Mouse (Mus musculus) midbrain, embryonic 13.5 days (tissue): ENCODE results near the gene Nupr1. TPM values are rescaled to one million over a fixed set of nuclear protein-coding genes. Genes with fewer than 3 reads are reported as not detected.
A peak's percentile ranks its signal among the peaks of the same experiment; 100 is the strongest.

ENCODE experiments used
- ATAC-seq: fragments of 200-750 bp; cut with Nextera tagmentation; 2 replicates; pipeline ENCODE4 v1.8.0; 2017; ENCODE audit warnings: mild to moderate bottlenecking, moderate TSS enrichment, moderate library complexity
- H3K27ac ChIP-seq: fragments of 300-500 bp; sonication (generic); 2 replicates; pipeline ENCODE4 v1.5.1; 2015; ENCODE audit warnings: inconsistent platforms, mild to moderate bottlenecking, moderate library complexity
- H3K27me3 ChIP-seq: fragments of 300-500 bp; sonication (generic); 2 replicates; pipeline ENCODE4 v1.6.1; 2015; ENCODE audit warnings: mild to moderate bottlenecking, inconsistent platforms
- H3K36me3 ChIP-seq: fragments of 300-500 bp; sonication (generic); 2 replicates; pipeline ENCODE4 v1.6.1; 2015; ENCODE audit warnings: mild to moderate bottlenecking, inconsistent platforms
- H3K4me1 ChIP-seq: fragments of 300-500 bp; sonication (generic); replicated peaks from 2 replicates; pipeline ENCODE4 v1.6.1; 2015; ENCODE audit warnings: inconsistent platforms
- H3K4me2 ChIP-seq: fragments of 300-500 bp; sonication (generic); replicated peaks from 2 replicates; pipeline ENCODE4 v1.6.1; 2015; ENCODE audit warnings: moderate library complexity, mild to moderate bottlenecking, inconsistent platforms
- H3K4me3 ChIP-seq: fragments of 300-500 bp; sonication (generic); replicated peaks from 2 replicates; pipeline ENCODE4 v1.5.1; 2015; ENCODE audit warnings: mild to moderate bottlenecking, inconsistent platforms
- H3K9ac ChIP-seq: fragments of 300-500 bp; sonication (generic); replicated peaks from 2 replicates; pipeline ENCODE4 v1.6.1; 2015; ENCODE audit warnings: mild to moderate bottlenecking, inconsistent platforms
- H3K9me3 ChIP-seq: fragments of 300-500 bp; sonication (generic); 2 replicates; pipeline ENCODE4 v1.6.1; 2016; ENCODE audit warnings: mild to moderate bottlenecking, inconsistent platforms
- WGBS: fragments of 180-500 bp; shearing (Covaris S2); methylation state at CpG from one replicate; pipeline ENCODE4 v1.1.7; 2015; 5-methylcytosine and 5-hydroxymethylcytosine counted together
- microRNA-seq: library from miRNA; unstranded; fragments of <30 nt; microRNA quantifications from one replicate; pipeline ENCODE4, GENCODE M21; 2016
- polyA plus RNA-seq: library from polyadenylated mRNA; unstranded; fragments of >200 nt; fragmentation: Nextera tagmentation; extraction: Ambion mirVana; gene quantifications from 2 replicates; pipeline ENCODE4 v1.2.1, GENCODE M21; 2015

Nupr1 gene
- polyA plus RNA-seq, 1 experiment from 2014 or later, result 7.6 TPM

- Histone ChIP-seq H3K4me3 (no peak within 1 kb of the TSS), H3K4me1 (peaks cover 20% of the 10 kb centered on the region), H3K27ac (no peak within 1 kb of the TSS), H3K36me3 (0 out of 2 replicates have a peak, but pooled peaks cover under 1% of the 10 kb centered on the region), H3K9ac (no peak within 1 kb of the TSS), H3K4me2 (no peak within 1 kb of the TSS), H3K9me3 (no peaks in the 10 kb centered on the region), H3K27me3 (peaks cover 24% of the 10 kb centered on the region)
- no peak for ATAC-seq
- 81% methylated on average over 6 of the region's 6 CpGs for WGBS
These were observed 44.9 kb downstream of the Nupr1 start, which contains the start of gene Cln3 for GRCm38 (mm10) chr7:126585717-126586116. Cln3 (minus strand) TSS chr7:126585817.

- Histone ChIP-seq H3K27me3 (peaks cover 24% of the 10 kb centered on the region), H3K36me3 (peaks cover 3% of the 10 kb centered on the region; the same call in 1 of the 2 replicates), H3K4me3 (peak within 1 kb of the TSS; percentile 58), H3K9ac (no peak within 1 kb of the TSS), H3K9me3 (no peaks in the 10 kb centered on the region), H3K4me1 (peaks cover 20% of the 10 kb centered on the region), H3K4me2 (peak within 1 kb of the TSS; percentile 88), H3K27ac (no peak within 1 kb of the TSS)
- WGBS, result 83% methylated on average over 8 of the region's 8 CpGs
- ATAC-seq, result no peak
These were observed 46.1 kb downstream of the Nupr1 start, which contains the start of gene Apobr for GRCm38 (mm10) chr7:126584506-126584977. Apobr (plus strand) TSS chr7:126584942.

- ATAC-seq, result no peak
- WGBS, result 60% methylated on average over 6 of the region's 6 CpGs
These were observed 46.9 kb downstream of the Nupr1 start for GRCm38 (mm10) chr7:126583761-126584160.

GRCm38 (mm10) chr7:126583251-126583709 is 47.4 kb downstream of the Nupr1 start:
- H3K36me3 ChIP-seq, result peaks cover 9% of the 10 kb centered on the region
- peaks cover 24% of the 10 kb centered on the region for H3K27me3 ChIP-seq
- H3K27ac ChIP-seq, result peak overlapping the region; percentile 88
- H3K4me3 ChIP-seq, result peak overlapping the region; percentile 58
- no peaks in the 10 kb centered on the region for H3K9me3 ChIP-seq
- under 1% methylated on average over 22 of the region's 22 CpGs for WGBS
- peak; percentile 86 for ATAC-seq
- peak overlapping the region; percentile 66 for H3K9ac ChIP-seq
- H3K4me1 ChIP-seq, result peaks cover 20% of the 10 kb centered on the region
- H3K4me2 ChIP-seq, result peak overlapping the region; percentile 88

More at GRCm38 (mm10) chr7:126583761-126584160, 46.9 kb downstream of the Nupr1 start:
- Histone ChIP-seq H3K4me3 (peak overlapping the region; percentile 58), H3K27ac (peak overlapping the region; percentile 88), H3K27me3 (peaks cover 24% of the 10 kb centered on the region), H3K4me1 (peaks cover 20% of the 10 kb centered on the region), H3K36me3 (peaks cover 5% of the 10 kb centered on the region), H3K9me3 (no peaks in the 10 kb centered on the region), H3K4me2 (peak overlapping the region; percentile 88), H3K9ac (no peak overlapping the region; the same call in 1 of the 2 replicates)

- no peaks in the 10 kb centered on the region for H3K9me3 ChIP-seq
- ATAC-seq, result peak; percentile 76
- whole genome bisulfite sequencing, result 2% methylated on average over 20 of the region's 20 CpGs
- H3K4me2 ChIP-seq, result peak overlapping the region; percentile 88
- H3K9ac ChIP-seq, result peak overlapping the region; percentile 66
- H3K27me3 ChIP-seq, result peaks cover 24% of the 10 kb centered on the region
- peak overlapping the region; percentile 58 for H3K4me3 ChIP-seq
- H3K36me3 ChIP-seq, result peaks cover 14% of the 10 kb centered on the region
- no peak overlapping the region for H3K27ac ChIP-seq
- peaks cover 16% of the 10 kb centered on the region for H3K4me1 ChIP-seq
These were observed 47.9 kb downstream of the Nupr1 start for GRCm38 (mm10) chr7:126582759-126583158.

- Histone ChIP-seq H3K4me2 (no peak overlapping the region; the same call in 1 of the 2 replicates), H3K36me3 (peaks cover 19% of the 10 kb centered on the region)
These were observed 49.0 kb downstream of the Nupr1 start for GRCm38 (mm10) chr7:126581661-126582060.

GRCm38 (mm10) chr7:126579172-126579571 is 51.5 kb downstream of the Nupr1 start:
- peaks cover 14% of the 10 kb centered on the region for H3K4me1 ChIP-seq
- 0 out of 2 replicates have a peak, but pooled peaks cover under 1% of the 10 kb centered on the region for H3K27me3 ChIP-seq
- H3K36me3 ChIP-seq, result peaks cover 30% of the 10 kb centered on the region
- H3K4me2 ChIP-seq, result no peak overlapping the region
- no peak overlapping the region for H3K4me3 ChIP-seq
- ATAC-seq, result no peak
- H3K27ac ChIP-seq, result no peak overlapping the region
- WGBS, result 56% methylated on average over 8 of the region's 8 CpGs
- no peak overlapping the region for H3K9ac ChIP-seq
- no peaks in the 10 kb centered on the region for H3K9me3 ChIP-seq

More at GRCm38 (mm10) chr7:126581661-126582060, 49.0 kb downstream of the Nupr1 start:
- Histone ChIP-seq H3K4me3 (no peak overlapping the region; the same call in 1 of the 2 replicates), H3K27ac (no peak overlapping the region), H3K9ac (no peak overlapping the region; the same call in 1 of the 2 replicates), H3K27me3 (peaks cover 24% of the 10 kb centered on the region), H3K9me3 (no peaks in the 10 kb centered on the region), H3K4me1 (peaks cover 14% of the 10 kb centered on the region)
- 92% methylated on average over 6 of the region's 6 CpGs for WGBS
- ATAC-seq, result no peak

GRCm38 (mm10) chr7:126576946-126577345 is 53.7 kb downstream of the Nupr1 start:
- no peak overlapping the region for H3K27ac ChIP-seq
- no peak overlapping the region for H3K4me2 ChIP-seq
- H3K9ac ChIP-seq, result no peak overlapping the region
- H3K4me1 ChIP-seq, result peaks cover 7% of the 10 kb centered on the region
- WGBS, result 50% methylated on average over 8 of the region's 8 CpGs
- no peaks in the 10 kb centered on the region for H3K9me3 ChIP-seq
- H3K36me3 ChIP-seq, result peaks cover 48% of the 10 kb centered on the region
- H3K27me3 ChIP-seq, result no peaks in the 10 kb centered on the region
- no peak overlapping the region for H3K4me3 ChIP-seq
- no peak for ATAC-seq

Small RNA genes within 50 kb of the gene (microRNA-seq; reads per million reads assigned to microRNA genes)
- 0.82 reads per million for gene Mir7059

Other genes with a start within 250 kb of the Nupr1 start
- 2.9 and 3.8 TPM in 2 replicates for gene Nfatc2ip, start 234.1 kb downstream of the Nupr1 start, polyA plus RNA-seq
- not detected in 2 replicates for gene Cd19, start 216.0 kb downstream of the Nupr1 start, polyA plus RNA-seq
- 23.7 and 25.9 TPM in 2 replicates for gene Rabep2, start 202.1 kb downstream of the Nupr1 start, polyA plus RNA-seq
- 0.32 and 0.49 TPM in 2 replicates for gene Atp2a1, start 167.8 kb downstream of the Nupr1 start, polyA plus RNA-seq
- 63.7 and 69.5 TPM in 2 replicates for gene Sh2b1, start 155.4 kb downstream of the Nupr1 start, polyA plus RNA-seq
- gene Tufm, start 143.5 kb downstream of the Nupr1 start, polyA plus RNA-seq, result 117 and 124 TPM in 2 replicates
- gene Atxn2l, start 127.4 kb downstream of the Nupr1 start, polyA plus RNA-seq, result 65.1 and 76.5 TPM in 2 replicates
- gene Eif3c, start 64.5 kb downstream of the Nupr1 start, polyA plus RNA-seq, result 207 and 213 TPM in 2 replicates
- gene Apobr, start 45.9 kb downstream of the Nupr1 start, polyA plus RNA-seq, result 0.21 and 0.69 TPM in 2 replicates
- gene Cln3, start 45.0 kb downstream of the Nupr1 start, polyA plus RNA-seq, result 27.7 and 28.8 TPM in 2 replicates
- gene Il27, start 35.9 kb downstream of the Nupr1 start, polyA plus RNA-seq, result not detected in 2 replicates
- gene Sgf29, start 18.4 kb upstream of the Nupr1 start, polyA plus RNA-seq, result 54.5 and 57.0 TPM in 2 replicates
- gene Sult1a1, start 45.6 kb upstream of the Nupr1 start, polyA plus RNA-seq, result 0.93 and 1.9 TPM in 2 replicates
- gene Bola2, start 64.5 kb upstream of the Nupr1 start, polyA plus RNA-seq, result 141 and 158 TPM in 2 replicates
- 21.0 and 21.1 TPM in 2 replicates for gene Slx1b, start 64.9 kb upstream of the Nupr1 start, polyA plus RNA-seq
- 96.3 and 101 TPM in 2 replicates for gene Coro1a, start 76.9 kb upstream of the Nupr1 start, polyA plus RNA-seq
- gene Mapk3, start 128.7 kb upstream of the Nupr1 start, polyA plus RNA-seq, result 78.8 and 80.7 TPM in 2 replicates
- gene Gdpd3, start 135.5 kb upstream of the Nupr1 start, polyA plus RNA-seq, result 2.5 and 2.9 TPM in 2 replicates
- 163 and 180 TPM in 2 replicates for gene Ypel3, start 146.1 kb upstream of the Nupr1 start, polyA plus RNA-seq
- 0.36 and 0.49 TPM in 2 replicates for gene Tbx6, start 150.6 kb upstream of the Nupr1 start, polyA plus RNA-seq
- gene Ppp4c, start 161.6 kb upstream of the Nupr1 start, polyA plus RNA-seq, result 224 and 241 TPM in 2 replicates
- gene Fam57b, start 166.8 kb upstream of the Nupr1 start, polyA plus RNA-seq, result 48.3 and 52.6 TPM in 2 replicates
- gene 4930451I11Rik, start 200.8 kb upstream of the Nupr1 start, polyA plus RNA-seq, result not detected in 2 replicates
- gene Doc2a, start 216.6 kb upstream of the Nupr1 start, polyA plus RNA-seq, result 5.3 and 8.5 TPM in 2 replicates
- 26.8 and 28.5 TPM in 2 replicates for gene Hirip3, start 231.1 kb upstream of the Nupr1 start, polyA plus RNA-seq
- 84.3 and 88.8 TPM in 2 replicates for gene Ino80e, start 231.5 kb upstream of the Nupr1 start, polyA plus RNA-seq